Mouse (Mus musculus): ENCODE data around the gene Kcna7.

The Kcna7 gene

DNA sequence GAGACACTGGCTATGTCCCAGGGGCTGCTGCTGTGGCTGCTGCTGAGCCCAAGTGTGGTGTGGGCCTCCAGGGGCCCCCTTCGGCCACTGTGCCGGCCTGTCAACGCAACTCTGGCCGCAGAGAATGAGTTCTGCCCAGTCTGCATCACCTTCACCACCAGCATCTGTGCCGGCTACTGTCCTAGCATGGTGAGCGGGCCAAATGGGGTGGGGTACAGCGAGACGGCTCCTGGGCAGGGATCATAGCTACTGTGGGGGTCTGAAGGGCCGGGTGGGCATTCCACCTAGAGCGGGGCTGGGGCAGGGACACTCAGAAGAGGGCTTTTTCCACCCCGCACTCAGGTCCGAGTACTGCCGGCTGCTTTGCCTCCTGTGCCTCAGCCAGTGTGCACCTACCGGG lies 15.7 kb downstream of the Kcna7 start:
- DNase-seq (ENCODE audit: low spot score) = no peak

- DNase-seq (ENCODE audit: low spot score) = no peak
Observed at GRCm38 (mm10) chr7:45426556-45426955, 21.1 kb downstream of the Kcna7 start.

- no peak for DNase-seq (ENCODE audit: low spot score)
Observed at GRCm38 (mm10) chr7:45433835-45434202, 28.4 kb downstream of the Kcna7 start.

- DNase-seq (ENCODE audit: low spot score) = peak; percentile 100
Observed at GRCm38 (mm10) chr7:45434203-45435015, 29.0 kb downstream of the Kcna7 start, which contains the start of gene Gys1. Gene Gys1, plus strand, starts transcription at chr7:45434844.

GRCm38 (mm10) chr7:45435038-45435437 lies 29.6 kb downstream of the Kcna7 start:
- no peak for DNase-seq (ENCODE audit: low spot score)

DNA sequence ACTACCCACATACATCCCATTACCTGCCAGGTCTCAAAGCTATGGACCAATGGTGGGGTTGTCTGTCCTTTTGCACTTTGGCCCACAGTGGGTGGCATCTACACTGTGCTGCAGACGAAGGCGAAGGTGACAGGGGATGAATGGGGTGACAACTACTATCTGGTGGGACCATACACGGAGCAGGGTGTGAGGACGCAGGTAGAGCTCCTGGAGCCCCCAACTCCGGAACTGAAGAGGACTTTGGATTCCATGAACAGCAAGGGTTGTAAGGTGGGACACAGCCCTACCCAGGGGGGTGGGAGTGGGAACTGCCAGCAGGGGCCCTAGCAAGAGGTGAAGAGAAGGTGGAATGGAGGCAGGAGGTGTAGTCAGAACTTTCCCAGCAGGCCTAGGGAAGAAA lies 31.0 kb downstream of the Kcna7 start:
- DNase-seq (ENCODE audit: low spot score) = no peak

GRCm38 (mm10) chr7:45437046-45437445 lies 31.6 kb downstream of the Kcna7 start:
- DNase-seq (ENCODE audit: low spot score) = no peak

DNA sequence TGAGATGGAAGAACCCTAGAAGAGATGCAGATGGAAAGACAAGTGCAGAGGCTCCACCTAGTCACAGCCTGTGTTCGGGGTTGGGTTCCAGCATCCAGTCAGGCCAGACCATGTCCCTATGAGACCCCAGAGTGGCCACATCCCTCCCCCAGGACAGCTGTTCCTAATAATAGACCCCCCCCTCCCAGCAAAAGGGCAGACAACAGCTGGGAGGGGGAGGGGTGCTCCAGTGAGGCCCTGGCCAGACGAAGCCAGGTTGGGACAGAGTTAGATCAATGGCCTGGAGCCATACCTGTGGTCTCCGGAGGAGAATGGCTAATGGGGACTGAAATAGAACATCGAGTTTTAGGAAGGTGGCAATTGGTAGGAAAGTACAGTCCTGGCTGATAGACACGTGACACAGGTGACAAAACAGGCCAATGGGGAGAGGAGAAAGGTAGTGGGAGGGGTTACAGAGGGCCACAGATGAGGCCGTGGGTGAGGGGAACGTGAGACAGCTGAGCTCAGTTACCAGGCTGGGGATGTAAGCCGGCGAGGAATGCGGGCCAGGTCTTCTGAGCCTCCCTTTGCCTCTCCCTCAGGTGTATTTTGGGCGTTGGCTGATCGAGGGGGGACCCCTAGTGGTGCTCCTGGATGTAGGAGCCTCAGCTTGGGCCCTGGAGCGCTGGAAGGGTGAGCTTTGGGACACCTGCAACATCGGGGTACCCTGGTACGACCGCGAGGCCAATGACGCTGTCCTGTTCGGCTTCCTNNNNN lies 32.2 kb downstream of the Kcna7 start, which contains the start of gene Ruvbl2:
Ruvbl2 (minus strand) TSS at position 576 of the 756 bp plus-strand sequence.
- DNase-seq (ENCODE audit: low spot score) = no peak

- DNase-seq (ENCODE audit: low spot score) = no peak
Observed at GRCm38 (mm10) chr7:45443526-45444420, 38.3 kb downstream of the Kcna7 start.

- DNase-seq (ENCODE audit: low spot score) = no peak
Observed at GRCm38 (mm10) chr7:45446589-45446988, 41.1 kb downstream of the Kcna7 start.

DNA sequence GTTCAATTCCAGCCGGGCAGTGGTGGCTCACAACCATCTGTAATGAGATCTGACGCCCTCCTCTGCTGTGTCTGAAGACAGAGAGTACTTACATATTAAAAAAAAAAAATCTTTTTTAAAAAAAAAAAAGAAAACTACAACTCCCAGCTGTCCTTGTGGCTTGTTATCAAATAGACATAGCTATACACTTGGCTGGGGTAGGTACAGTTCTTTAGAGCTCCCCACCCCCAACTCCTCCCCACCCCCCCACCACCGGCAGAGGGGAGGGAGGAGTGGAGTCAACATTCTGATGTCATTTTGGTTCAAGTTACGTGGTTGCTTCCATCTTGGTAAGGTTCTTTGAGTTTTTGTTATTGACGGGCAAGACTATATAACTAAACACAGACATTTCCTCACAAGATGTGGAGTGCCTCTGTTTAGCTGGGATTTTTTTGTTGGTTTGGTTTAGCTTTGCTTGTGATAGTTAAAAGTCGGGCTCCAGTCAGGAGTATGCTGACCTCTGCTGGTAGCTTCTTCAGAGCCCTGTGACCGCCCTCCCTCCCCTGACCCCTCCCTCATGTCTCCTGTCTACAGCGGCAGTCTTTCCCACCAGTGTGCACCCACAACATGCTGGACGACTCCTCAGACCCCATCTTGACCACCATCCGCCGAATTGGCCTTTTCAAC lies 42.0 kb downstream of the Kcna7 start:
- DNase-seq (ENCODE audit: low spot score) = no peak

DNA sequence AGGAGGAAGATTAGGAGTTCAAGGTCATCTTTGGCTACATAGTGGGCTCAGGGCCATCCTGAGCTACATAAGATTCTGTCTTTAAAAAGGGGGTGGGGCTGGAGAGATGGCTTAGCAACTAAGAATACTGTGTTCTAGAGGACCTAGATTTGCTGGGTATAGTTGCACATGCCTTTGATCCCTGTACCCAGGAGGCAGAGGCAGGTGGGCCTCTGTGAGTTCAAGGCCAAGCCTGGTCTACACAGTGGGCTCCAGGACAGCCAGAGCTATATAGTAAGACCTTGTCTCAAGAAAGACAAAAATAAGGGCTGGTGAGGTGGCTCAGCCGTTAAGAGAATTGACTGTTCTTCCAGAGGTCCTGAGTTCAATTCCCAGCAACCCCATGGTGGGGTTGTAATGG lies 44.5 kb downstream of the Kcna7 start:
- DNase-seq (ENCODE audit: low spot score) = no peak

DNA sequence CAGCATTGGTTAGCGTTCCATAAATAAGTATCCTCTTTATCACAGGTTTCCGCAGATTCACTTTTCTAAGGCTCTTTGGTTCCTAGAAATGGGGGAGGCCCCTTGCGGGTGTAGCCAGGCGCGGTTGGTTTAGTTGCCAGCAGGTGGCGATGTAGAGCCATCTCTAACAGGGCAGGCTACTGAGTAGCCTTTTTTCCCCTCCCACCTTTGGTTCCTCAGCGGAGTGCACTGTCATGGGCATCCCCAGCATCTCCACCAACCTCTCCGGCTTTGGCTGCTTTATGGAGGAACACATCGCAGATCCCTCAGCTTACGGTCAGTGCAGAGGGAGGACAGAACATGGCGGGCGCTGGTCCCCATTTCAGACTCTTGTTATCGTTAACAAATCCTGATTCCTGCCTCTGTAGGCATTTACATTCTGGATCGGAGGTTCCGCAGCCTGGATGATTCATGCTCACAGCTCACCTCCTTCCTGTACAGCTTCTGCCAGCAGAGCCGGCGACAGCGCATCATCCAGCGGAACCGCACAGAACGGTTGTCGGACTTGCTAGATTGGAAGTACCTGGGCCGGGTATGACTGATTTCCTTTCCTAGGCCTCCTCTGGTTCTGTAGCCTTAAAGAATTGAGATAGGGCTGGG lies 46.0 kb downstream of the Kcna7 start:
- DNase-seq (ENCODE audit: low spot score) = peak; percentile 86

DNA sequence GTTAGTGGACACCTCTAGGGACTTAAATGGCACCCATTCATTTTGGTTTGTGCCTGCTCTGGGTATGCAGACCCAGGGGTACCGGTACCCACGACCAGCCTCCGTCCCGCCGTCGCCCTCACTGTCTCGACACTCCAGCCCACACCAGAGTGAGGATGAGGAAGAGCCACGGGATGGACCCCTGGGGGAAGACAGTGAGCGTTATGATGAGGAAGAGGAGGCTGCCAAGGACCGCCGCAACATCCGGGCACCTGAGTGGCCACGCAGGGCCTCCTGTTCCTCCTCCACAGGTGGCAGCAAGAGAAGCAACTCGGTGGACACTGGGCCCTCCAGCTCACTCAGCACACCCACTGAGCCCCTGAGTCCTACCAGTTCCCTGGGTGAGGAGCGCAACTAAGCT lies 49.5 kb downstream of the Kcna7 start:
- no peak for DNase-seq (ENCODE audit: low spot score)

- no peak for DNase-seq (ENCODE audit: low spot score)
Observed at GRCm38 (mm10) chr7:45455932-45456696, 50.7 kb downstream of the Kcna7 start.

DNA sequence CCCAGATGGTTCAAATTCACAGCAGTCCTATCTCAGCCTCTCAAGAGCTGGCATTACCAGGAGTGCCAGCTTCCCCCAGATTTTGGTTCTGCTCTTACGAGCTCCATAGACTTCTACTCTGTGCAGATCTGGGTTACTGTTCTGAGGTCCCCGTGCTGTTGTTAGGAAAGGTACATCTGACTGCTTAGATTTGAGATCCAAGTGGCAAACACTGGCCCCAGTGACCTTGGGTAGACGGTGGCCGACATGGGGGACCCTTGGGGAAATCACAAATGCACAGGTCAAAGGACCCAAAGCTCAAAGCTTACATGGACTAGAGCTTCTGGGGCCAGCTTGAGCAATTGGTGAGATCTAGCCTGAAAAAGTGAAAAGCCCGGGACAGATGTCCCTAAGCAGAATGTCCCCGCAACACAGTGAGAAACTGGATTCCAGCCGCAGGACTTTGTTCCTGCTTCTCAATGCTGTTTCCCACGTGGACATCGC lies 51.3 kb downstream of the Kcna7 start:
- DNase-seq (ENCODE audit: low spot score) = no peak

- no peak for DNase-seq (ENCODE audit: low spot score)
Observed at GRCm38 (mm10) chr7:45457204-45458060, 52.0 kb downstream of the Kcna7 start.

GRCm38 (mm10) chr7:45458748-45459563 lies 53.5 kb downstream of the Kcna7 start:
- DNase-seq (ENCODE audit: low spot score) = no peak

Measured in layer of hippocampus, adult 9-10 months (tissue).